Mouse (Mus musculus): ENCODE results near the gene Slc27a5.

GRCm38 (mm10) chr7:12985724-12986123 lies 12.3 kb downstream of the Slc27a5 start:
- TF ChIP-seq CTCF (IDR thresholded peaks at IDR 0.05; ENCODE audit: extremely low read depth, insufficient read depth, low read length) (no peak), POLR2A (IDR thresholded peaks at IDR 0.05; ENCODE audit: extremely low read depth, insufficient read depth, low read length) (no peak)

Measured in cortical plate, adult 2 months (tissue).